ENCODE assay signal across 26 mouse cellular contexts in the genomic region with DNA sequence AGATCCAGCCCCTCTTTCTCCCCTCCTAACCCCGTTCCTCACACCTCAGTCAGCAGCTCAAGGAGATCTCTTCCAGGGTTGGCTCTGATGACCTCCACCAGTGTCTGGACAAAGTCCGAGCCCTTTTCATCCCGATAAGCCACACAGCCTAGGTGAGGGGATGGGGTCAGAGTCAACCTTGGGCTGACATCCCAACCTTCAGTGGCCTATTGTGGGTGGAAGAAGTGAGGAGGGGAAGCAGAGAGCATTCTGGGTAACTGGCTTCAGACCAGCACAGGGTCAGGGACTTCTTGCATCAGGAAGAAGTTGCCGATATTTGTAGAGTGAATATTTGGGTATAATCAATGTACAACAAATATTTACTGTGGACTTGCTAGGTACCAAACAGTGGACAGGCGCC. TPM values are rescaled to one million over a fixed set of nuclear protein-coding genes. Genes with fewer than 3 reads are reported as not detected.
DNase-seq lines count a peak whose midpoint lies in the region; ATAC-seq lines count a peak whose summit lies in the region.
"Had no signal": no experiment of that assay in that cellular context is flagged by ENCODE, and none has a peak within 500 bp of the region (broad histone marks: within the 10 kb centered on the region; RNA-seq: fewer than 3 reads in every experiment).

No protein-coding gene starts in this region.

- H3K27ac ChIP-seq in midbrain, embryonic 16.5 days (ENCODE audit: low read length) = 0 out of 2 replicates have a peak overlapping the region, but pooled peaks have one; percentile 1
- H3K27ac ChIP-seq in midbrain, embryonic 13.5 days = no peak overlapping the region
- peak overlapping the region; percentile 66 for H3K27ac ChIP-seq in liver, embryonic 16.5 days (ENCODE audit: low read length)
- H3K27ac ChIP-seq: embryonic facial prominence, embryonic 15.5 days; kidney, postnatal 0 days had no signal

- H3K9me3 ChIP-seq in midbrain, embryonic 16.5 days (replicated peaks; ENCODE audit: control insufficient read depth, low read length, poor library complexity, severe bottlenecking) = no peaks in the 10 kb centered on the region
- no peaks in the 10 kb centered on the region for H3K9me3 ChIP-seq in midbrain, embryonic 13.5 days
- no peaks in the 10 kb centered on the region for H3K9me3 ChIP-seq in liver, embryonic 16.5 days (replicated peaks; ENCODE audit: control insufficient read depth, low read length)
- H3K9me3 ChIP-seq: embryonic facial prominence, embryonic 15.5 days; hindbrain, embryonic 15.5 days; neural tube, embryonic 13.5 days had no signal

- no peak overlapping the region for H3K4me3 ChIP-seq in midbrain, embryonic 16.5 days (ENCODE audit: low read depth, low read length)
- H3K4me3 ChIP-seq in midbrain, embryonic 13.5 days (replicated peaks) = no peak overlapping the region
- no peak overlapping the region for H3K4me3 ChIP-seq in liver, embryonic 16.5 days (ENCODE audit: low read depth, low read length)

- H3K27me3 ChIP-seq in midbrain, embryonic 16.5 days (ENCODE audit: control insufficient read depth, insufficient read depth, low read depth, low read length) = no peaks in the 10 kb centered on the region
- no peaks in the 10 kb centered on the region for H3K27me3 ChIP-seq in midbrain, embryonic 13.5 days
- no peaks in the 10 kb centered on the region for H3K27me3 ChIP-seq in liver, embryonic 16.5 days (ENCODE audit: control insufficient read depth, insufficient read depth, low read depth, low read length)
- H3K27me3 ChIP-seq: embryonic facial prominence, embryonic 15.5 days; hindbrain, embryonic 15.5 days; neural tube, embryonic 13.5 days had no signal

- ATAC-seq in cerebellum, adult (ENCODE audit: insufficient number of reproducible peaks, low FRiP score, low TSS enrichment) = no peak
- ATAC-seq in midbrain, embryonic 16.5 days = no peak
- ATAC-seq in midbrain, embryonic 13.5 days = no peak
- ATAC-seq in liver, embryonic 16.5 days (ENCODE audit: low read depth) = peak; percentile 56
- ATAC-seq: intestine, postnatal 0 days had no signal

- WGBS in midbrain, embryonic 16.5 days = 73% methylated on average over 5 of the region's 5 CpGs
- WGBS in midbrain, embryonic 13.5 days = 68% methylated on average over 5 of the region's 5 CpGs
- WGBS in liver, embryonic 16.5 days (ENCODE audit: insufficient replicate concordance) = 55% methylated on average over 5 of the region's 5 CpGs

- peaks cover 9% of the 10 kb centered on the region for H3K36me3 ChIP-seq in midbrain, embryonic 16.5 days (ENCODE audit: control insufficient read depth, insufficient read depth, low read length)
- peaks cover 27% of the 10 kb centered on the region for H3K36me3 ChIP-seq in midbrain, embryonic 13.5 days
- peaks cover 4% of the 10 kb centered on the region; the same call in 1 of the 2 replicates for H3K36me3 ChIP-seq in liver, embryonic 16.5 days (ENCODE audit: control insufficient read depth, insufficient read depth)

- H3K9ac ChIP-seq in midbrain, embryonic 16.5 days (ENCODE audit: low read depth, low read length) = 0 out of 2 replicates have a peak overlapping the region, but pooled peaks have one; percentile 18
- no peak overlapping the region for H3K9ac ChIP-seq in midbrain, embryonic 13.5 days (replicated peaks)
- H3K9ac ChIP-seq in liver, embryonic 16.5 days (ENCODE audit: low read depth, low read length) = no peak overlapping the region
- H3K9ac ChIP-seq: embryonic facial prominence, embryonic 15.5 days had no signal

- peaks cover 7% of the 10 kb centered on the region for H3K4me1 ChIP-seq in midbrain, embryonic 16.5 days (ENCODE audit: control insufficient read depth, insufficient read depth, low read length)
- peaks cover 21% of the 10 kb centered on the region for H3K4me1 ChIP-seq in midbrain, embryonic 13.5 days (replicated peaks)
- peaks cover 37% of the 10 kb centered on the region for H3K4me1 ChIP-seq in liver, embryonic 16.5 days (ENCODE audit: control insufficient read depth, low read depth, low read length)

- peak overlapping the region; percentile 66; the same call in 1 of the 2 replicates for H3K4me2 ChIP-seq in midbrain, embryonic 16.5 days (ENCODE audit: low read length)
- no peak overlapping the region for H3K4me2 ChIP-seq in midbrain, embryonic 13.5 days (replicated peaks)
- H3K4me2 ChIP-seq in liver, embryonic 16.5 days (ENCODE audit: low read depth, low read length) = no peak overlapping the region

- DNase-seq in cerebellum, adult 11-12 months = peak; percentile 54
- peak; percentile 73 for DNase-seq in heart, adult 11 months
- DNase-seq in heart, adult 8-10 months (ENCODE audit: low spot score) = no peak
- no peak for DNase-seq in layer of hippocampus, adult 9-11 months
- DNase-seq: heart, postnatal 4 days; layer of hippocampus, postnatal 36 days; lung, postnatal 14 days; right cerebral cortex, postnatal 14 days; spleen, adult 18-20 months; thymus, postnatal 25 days had no signal

RNA-seq across cellular contexts. Expression of a gene that starts 12.1 kb away (rescaled TPM):
- 1 to 10 TPM; 4.9 to 6.5 (median 5.8) TPM for total RNA-seq in heart, adult 8-10 months (2022)
- 16.0 and 17.9 TPM in 2 replicates for polyA plus RNA-seq in midbrain, embryonic 16.5 days (2015; fragmentation: Nextera tagmentation; extraction: Ambion mirVana)
- 18.0 and 20.4 TPM in 2 replicates for polyA plus RNA-seq in midbrain, embryonic 13.5 days (2015; fragmentation: Nextera tagmentation; extraction: Ambion mirVana)
- polyA plus RNA-seq in liver, embryonic 16.5 days (2015; fragmentation: Nextera tagmentation; extraction: Ambion mirVana) = 4.8 and 5.3 TPM in 2 replicates

RNA-seq across cellular contexts. Expression of a gene that starts 47.3 kb away (rescaled TPM):
- 1 to 10 TPM; 1.9 to 5.9 (median 4.4) TPM for total RNA-seq in heart, adult 8-10 months (2022)
- polyA plus RNA-seq in midbrain, embryonic 16.5 days (2015; fragmentation: Nextera tagmentation; extraction: Ambion mirVana) = 28.4 and 29.4 TPM in 2 replicates
- polyA plus RNA-seq in midbrain, embryonic 13.5 days (2015; fragmentation: Nextera tagmentation; extraction: Ambion mirVana) = 26.6 and 28.7 TPM in 2 replicates
- 1.3 and 1.6 TPM in 2 replicates for polyA plus RNA-seq in liver, embryonic 16.5 days (2015; fragmentation: Nextera tagmentation; extraction: Ambion mirVana)
- total RNA-seq: monocyte, adult 5-6 weeks had no signal

RNA-seq across cellular contexts. Expression of a gene that starts 48.7 kb away (rescaled TPM):
- total RNA-seq in heart, adult 8-10 months (2022) = not detected
- polyA plus RNA-seq in midbrain, embryonic 16.5 days (2015; fragmentation: Nextera tagmentation; extraction: Ambion mirVana) = not detected in 2 replicates
- not detected in 2 replicates for polyA plus RNA-seq in midbrain, embryonic 13.5 days (2015; fragmentation: Nextera tagmentation; extraction: Ambion mirVana)
- polyA plus RNA-seq in liver, embryonic 16.5 days (2015; fragmentation: Nextera tagmentation; extraction: Ambion mirVana) = not detected in 2 replicates
- total RNA-seq: gastrocnemius, adult 8-10 months; granulocyte monocyte progenitor cell, adult 5-6 weeks; heart, postnatal 4 days; layer of hippocampus, adult 18-20 months; layer of hippocampus, postnatal 36 days; left cerebral cortex, postnatal 14 days; megakaryocyte, adult 5-6 weeks; monocyte, adult 5-6 weeks had no signal
- polyA plus RNA-seq: heart, embryonic 14.5 days; intestine, postnatal 0 days; kidney, postnatal 0 days; neural tube, embryonic 13.5 days had no signal

Comparison
In these comparisons a context has a peak if more than half of its experiments do, and no peak if none do; other contexts are left out.
1. DNase-seq: peak in cerebellum, adult 11-12 months (single experiment) and heart, adult 11 months (single experiment); none in heart, adult 8-10 months (single experiment) and layer of hippocampus, adult 9-11 months (single experiment).
2. RNA of a gene that starts 47.3 kb away (polyA plus RNA-seq): 28.4 to 29.4 TPM in midbrain, embryonic 16.5 days and 26.6 to 28.7 TPM in midbrain, embryonic 13.5 days; 1.3 to 1.6 TPM in liver, embryonic 16.5 days; every median in the first group is over 10 times any median in the second.